Mouse (Mus musculus) testis, postnatal 10 days (tissue): ENCODE measurements around the gene Frmd4b.

Experiments used
- DNase-seq: peaks from one replicate; pipeline ENCODE4 v3.0.0; 2021; ENCODE audit warnings: low spot score

Frmd4b gene

GRCm38 (mm10) chr6:97617266-97617743, at the start of gene Frmd4b:
Gene Frmd4b, minus strand, starts transcription at chr6:97617541.
- peak; percentile 66 for DNase-seq

GRCm38 (mm10) chr6:97666417-97666816, 49.1 kb upstream of the Frmd4b start:
- no peak for DNase-seq

DNA sequence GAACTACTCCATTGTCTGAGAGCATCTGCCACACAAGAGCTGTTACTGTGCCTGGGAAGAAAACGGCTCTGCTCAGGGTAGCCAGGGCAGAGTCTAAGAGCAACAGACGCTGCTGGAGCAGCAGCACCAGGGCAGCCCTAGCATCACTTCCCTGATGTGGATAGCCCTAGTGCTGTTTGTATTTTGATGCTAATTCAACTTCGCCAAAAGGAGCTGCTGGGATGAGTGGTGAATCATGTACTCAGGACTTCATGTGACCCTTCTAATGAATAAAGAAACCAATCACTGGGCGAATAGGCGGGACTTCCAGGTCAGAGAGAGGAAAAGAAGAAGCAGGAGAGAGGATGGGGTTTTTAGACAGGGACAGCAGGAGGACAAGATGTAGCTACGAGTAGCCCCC, 41.6 kb upstream of the Frmd4b start:
- DNase-seq: no peak

- DNase-seq: no peak
Observed at GRCm38 (mm10) chr6:97655986-97656385, 38.6 kb upstream of the Frmd4b start.

DNA sequence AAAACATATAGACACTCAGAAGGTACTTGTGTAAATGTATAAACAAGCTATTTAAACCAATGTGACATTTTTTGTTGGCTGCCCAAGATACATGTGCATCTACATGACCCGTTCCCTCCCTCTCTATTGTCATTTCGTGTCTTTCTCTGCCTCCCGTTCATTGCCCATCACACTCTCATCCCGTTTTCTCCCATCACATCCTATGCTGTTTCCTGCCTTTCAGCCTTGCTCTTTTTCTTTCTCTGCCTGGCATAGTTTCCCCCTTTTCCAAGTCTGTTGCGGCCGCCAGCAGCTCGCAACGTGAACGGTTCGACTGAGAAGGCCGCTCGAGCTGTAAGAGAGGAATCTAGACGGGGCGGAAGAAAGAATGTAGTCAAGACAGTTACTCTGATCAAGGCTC, 30.2 kb upstream of the Frmd4b start:
- no peak for DNase-seq

GRCm38 (mm10) chr6:97623330-97623729, 6.0 kb upstream of the Frmd4b start:
- DNase-seq: no peak

- no peak for DNase-seq
Observed at GRCm38 (mm10) chr6:97622236-97622635, 4.9 kb upstream of the Frmd4b start.

DNA sequence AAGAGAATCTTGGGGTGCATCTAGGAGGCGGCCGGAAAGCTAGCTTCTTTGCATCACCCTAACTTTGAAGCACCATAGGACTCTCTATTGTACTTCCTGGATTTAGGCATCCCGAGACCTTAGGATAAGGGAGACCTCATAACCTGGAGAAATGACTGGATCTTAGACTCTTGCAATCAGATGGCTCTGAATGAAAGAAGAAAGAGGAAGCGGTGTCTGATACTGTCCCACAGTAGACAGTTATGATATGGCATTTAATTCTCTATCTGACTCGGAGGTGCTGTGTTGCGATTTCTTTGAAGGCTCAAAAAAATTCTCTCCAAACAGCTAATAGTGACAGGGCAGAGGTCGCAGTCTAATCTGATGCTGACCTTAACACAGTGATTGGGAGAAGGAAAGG, 433 bp upstream of the Frmd4b start:
- no peak for DNase-seq

GRCm38 (mm10) chr6:97616658-97617265, 579 bp downstream of the Frmd4b start:
- DNase-seq: peak; percentile 65

DNA sequence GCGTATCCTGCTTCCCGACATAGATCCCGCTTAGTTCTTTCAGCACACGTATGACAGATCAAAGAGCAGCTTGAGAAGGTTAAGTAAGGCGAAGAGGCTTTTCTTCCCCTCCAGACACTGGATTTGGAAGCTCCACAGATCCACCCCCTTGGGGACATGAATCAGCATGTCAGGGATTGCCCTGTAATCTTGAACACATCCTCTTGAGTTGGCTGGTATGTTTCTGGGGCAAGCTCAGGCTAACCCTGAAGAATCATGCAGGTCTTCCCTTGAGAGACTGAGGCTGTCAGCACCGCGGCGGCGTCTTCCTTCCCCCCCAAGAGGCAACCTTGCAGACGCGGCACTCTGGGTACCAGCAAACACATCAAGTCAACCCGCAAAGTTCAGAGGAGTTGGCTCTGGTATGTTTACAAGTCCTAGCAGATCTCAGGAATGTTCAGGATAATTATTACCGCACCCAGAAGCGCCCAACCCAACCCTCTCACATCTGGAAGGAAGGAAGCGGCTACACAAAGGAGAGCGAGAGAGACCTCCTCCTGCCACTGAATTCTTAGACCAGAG, 1.4 kb downstream of the Frmd4b start:
- no peak for DNase-seq

DNA sequence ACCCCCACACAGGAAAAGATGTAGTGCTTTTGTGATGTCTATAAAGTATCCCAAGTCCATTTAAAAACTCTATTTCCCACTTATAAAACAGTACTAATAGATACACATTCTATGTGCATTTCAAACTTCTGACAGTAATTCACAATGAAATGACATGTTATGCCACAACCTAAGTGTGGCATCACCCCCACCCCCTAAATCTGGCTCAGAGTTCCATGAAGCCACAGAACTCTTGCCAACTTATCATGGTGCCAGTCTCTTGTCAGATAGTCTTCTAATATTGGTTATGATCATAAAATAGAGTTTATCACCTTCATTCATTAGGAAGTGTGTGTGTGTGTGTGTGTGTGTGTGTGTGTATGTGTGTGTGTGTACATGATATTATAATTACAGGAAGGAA, 3.2 kb downstream of the Frmd4b start:
- no peak for DNase-seq

DNA sequence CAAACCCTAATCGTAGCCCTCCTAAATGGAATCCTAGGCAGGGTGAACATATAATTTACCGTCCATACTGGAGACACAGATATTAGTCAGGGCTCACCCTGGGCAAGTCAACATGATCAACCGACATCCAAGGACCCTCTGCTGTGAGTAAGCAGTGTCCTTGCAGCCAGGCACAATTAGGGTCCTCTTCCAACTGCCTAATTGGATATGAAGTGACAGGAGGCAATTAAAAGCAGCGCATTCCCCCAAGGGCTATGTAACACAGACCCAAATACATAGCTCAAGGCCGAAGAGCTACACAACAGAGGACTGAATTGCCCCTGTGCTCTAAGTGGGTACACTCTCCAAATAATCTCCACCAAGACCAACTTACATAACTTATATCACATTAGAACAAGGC, 4.5 kb downstream of the Frmd4b start:
- no peak for DNase-seq

GRCm38 (mm10) chr6:97610051-97610450, 7.3 kb downstream of the Frmd4b start:
- DNase-seq: no peak

- DNase-seq: no peak
Observed at GRCm38 (mm10) chr6:97607646-97608045, 9.7 kb downstream of the Frmd4b start.

DNA sequence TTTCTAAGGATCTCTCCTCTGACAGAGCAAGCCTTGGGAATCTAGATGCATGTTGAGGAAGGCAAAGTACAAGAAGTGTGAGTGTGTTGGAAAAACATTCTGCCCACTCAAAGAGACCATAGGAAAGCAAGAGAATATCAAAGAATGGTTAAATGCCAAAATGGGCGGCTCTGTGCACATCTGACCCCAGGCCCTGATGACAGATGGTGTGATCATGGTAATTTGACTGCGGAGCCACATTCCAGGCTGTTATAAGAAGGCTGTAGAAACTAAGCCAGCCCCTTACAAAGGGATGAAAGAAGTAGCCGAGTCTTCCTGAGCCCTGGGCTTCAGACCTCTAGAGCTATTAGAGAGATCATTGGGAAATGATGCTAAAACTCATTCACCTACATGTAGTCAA, 22.1 kb downstream of the Frmd4b start:
- DNase-seq: no peak

DNA sequence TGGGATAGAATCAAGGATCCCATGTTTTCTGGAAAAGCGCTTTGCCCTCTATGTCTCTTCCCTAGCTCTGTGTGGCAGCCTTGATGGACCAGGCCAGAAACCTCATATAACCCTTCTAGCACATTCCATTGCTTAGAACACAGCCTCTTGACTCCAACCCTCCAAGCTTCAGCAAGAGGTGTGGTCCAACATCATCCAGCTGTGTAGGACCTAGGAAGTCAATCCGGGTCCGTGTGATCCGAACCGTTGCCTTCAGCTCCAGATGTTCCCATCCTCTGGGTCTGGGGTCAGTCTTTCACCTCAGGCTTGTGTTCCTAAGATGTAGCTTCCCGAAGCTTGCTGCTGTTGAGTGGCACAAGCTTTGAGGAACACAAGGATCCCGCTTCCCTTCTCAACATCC, 22.8 kb downstream of the Frmd4b start:
- DNase-seq: no peak

DNA sequence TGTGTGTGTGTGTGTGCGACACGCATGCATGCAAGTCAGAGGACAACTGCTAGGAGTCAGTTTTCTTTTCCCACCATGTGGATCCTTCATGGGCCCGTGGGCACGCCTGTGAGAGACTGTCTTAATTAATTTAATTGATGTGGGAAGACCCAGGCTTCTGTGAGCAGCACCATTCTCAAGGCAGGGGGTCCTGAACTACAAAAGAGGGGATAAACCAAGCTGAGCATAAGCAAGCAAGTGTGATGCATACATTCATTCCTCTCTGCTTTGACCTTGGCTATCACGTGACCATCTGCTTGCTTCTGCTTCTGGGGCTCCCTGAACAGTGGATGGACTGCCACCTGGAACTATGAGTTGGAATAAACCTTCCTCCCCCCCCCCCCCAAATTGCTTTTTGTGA, 27.1 kb downstream of the Frmd4b start:
- DNase-seq: no peak

DNA sequence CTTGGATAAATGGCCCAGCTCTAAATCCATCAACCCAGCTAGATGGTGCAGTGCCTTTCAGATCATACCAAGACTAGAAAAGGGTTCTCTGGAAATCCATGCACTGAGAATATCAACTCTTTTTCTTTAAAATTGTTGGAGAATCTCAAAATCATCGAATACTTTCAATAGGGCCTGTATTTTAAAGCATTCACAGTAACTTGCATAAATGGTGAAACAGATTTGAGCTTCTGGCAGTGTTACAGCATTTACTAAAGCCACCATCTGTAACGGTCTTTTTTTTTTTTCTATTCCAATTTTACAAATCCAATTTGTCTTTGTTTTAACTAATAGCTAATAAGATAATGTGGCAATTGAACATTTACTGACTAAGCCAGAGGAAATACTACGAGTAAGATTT, 27.8 kb downstream of the Frmd4b start:
- DNase-seq: no peak

GRCm38 (mm10) chr6:97589031-97589430, 28.3 kb downstream of the Frmd4b start:
- no peak for DNase-seq

DNA sequence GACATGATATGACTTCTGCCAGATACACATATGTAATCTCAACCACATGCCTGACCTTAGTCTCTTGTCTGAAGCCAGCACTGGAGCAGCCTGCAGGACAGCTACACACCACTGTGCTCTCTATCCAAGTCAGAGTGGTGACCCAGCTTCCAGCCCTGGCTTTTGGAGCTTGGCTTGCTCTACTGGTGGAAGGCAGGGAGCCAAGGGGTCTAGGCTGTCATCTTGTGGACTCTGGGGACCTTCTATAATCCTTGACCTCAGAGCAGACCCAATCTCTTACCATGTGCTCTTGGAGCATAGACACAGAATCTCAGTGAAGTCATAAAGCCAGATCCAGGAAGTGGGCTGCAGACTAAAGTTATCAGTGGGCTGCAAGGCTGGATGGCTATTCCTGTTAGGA, 30.7 kb downstream of the Frmd4b start:
- DNase-seq: no peak

GRCm38 (mm10) chr6:97586024-97586423, 31.3 kb downstream of the Frmd4b start:
- no peak for DNase-seq

GRCm38 (mm10) chr6:97582748-97583147, 34.6 kb downstream of the Frmd4b start:
- DNase-seq: no peak

DNA sequence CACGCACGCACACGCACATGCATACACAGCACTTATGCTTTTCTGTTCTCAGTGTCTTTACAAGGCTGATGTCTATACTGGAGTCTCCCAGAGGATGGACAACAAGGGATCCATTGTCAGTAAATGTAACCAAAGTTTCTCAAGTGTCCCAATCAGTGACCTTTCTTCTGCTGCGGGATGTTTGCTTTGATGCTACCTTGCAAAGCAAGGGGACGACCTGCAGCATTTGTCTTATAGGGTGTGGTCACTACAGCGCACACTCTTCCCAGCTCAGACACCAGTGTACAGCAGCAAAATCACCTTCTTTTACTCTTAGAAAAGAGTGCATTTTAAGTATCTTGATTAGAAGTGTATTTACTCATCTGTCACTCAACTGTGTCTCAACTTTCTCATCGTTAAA, 35.4 kb downstream of the Frmd4b start:
- DNase-seq: no peak

- no peak for DNase-seq
Observed at GRCm38 (mm10) chr6:97580479-97581030, 36.8 kb downstream of the Frmd4b start.
